Mouse (Mus musculus): ENCODE data around the gene Psg20.

DNA sequence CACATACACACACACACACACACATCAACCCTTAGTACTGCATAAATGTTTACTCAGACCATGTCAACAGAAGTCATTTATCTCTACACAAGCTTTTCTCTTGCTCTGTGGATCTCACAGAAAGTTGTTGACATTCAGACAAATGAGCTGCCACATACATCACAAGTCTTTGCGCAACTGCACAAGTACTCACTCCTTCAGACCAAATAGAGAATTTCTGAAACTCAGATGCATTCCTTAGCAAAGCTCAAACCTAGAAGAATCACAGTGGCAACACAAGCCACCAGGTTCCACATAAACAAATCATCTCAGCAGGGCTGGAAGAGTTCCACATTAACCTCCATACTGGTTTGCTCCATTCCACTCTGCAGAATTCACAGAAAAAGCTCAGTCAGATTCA lies 48.5 kb upstream of the Psg20 start:
- TF ChIP-seq CTCF (IDR thresholded peaks at IDR 0.05; ENCODE audit: low read depth) (no peak), EP300 (optimal IDR thresholded peaks at IDR 0.05) (no peak)
